Comparison of ENCODE assay signal across 8 mouse cellular contexts in the genomic region with DNA sequence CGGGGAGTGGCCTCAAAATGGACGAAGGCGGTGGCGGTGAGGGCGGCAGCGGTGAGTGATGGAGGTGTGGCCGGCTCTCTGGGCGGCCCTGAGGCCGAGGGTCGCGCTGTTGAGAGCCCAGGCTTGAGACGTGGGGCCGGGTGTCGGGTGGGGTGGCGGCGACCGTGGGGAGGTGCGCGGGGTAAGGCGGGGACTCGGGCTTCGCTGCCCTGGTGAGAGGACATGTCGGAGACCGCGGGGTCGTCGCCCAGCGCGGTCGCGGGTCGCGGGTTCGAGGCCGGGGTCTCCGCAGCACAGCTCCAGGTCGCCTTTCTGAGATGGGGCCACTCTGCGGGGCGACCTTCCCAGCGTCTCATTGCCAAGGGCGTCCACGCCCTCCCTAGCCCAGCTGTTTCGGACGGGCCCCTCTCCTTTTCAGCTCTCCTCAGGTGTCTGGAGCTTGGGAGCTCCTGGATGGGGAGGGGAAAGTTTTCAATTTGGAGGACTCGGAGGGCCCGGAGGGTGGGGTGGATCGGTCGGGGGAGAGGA. TPM values are rescaled to one million over a fixed set of nuclear protein-coding genes. Genes with fewer than 3 reads are reported as not detected.
A peak's percentile ranks its signal among the peaks of the same experiment; 100 is the strongest.
DNase-seq lines count a peak whose midpoint lies in the region; ATAC-seq lines count a peak whose summit lies in the region.

No protein-coding gene starts in this region.

- no peak for DNase-seq in kidney, postnatal 36 days
- DNase-seq in R1 (ENCODE audit: low read depth, low spot score) (peak; percentile 57), adipocyte (ENCODE audit: low spot score) (no peak)
- no peak for DNase-seq in right cerebral cortex, postnatal 10 days (ENCODE audit: low spot score in 2 of 2)
- no peak for DNase-seq in spleen, adult 18-20 months

- H3K27ac ChIP-seq in kidney, embryonic 14.5 days (ENCODE audit: low read depth, low read length), result peak overlapping the region; percentile 76
- H3K27ac ChIP-seq in forebrain, embryonic 16.5 days (ENCODE audit: low read length), result peak overlapping the region; percentile 58
- H3K27ac ChIP-seq in liver, embryonic 12.5 days, result peak overlapping the region; percentile 96

- ATAC-seq in kidney, embryonic 14.5 days (ENCODE audit: low FRiP score, low TSS enrichment), result peak; percentile 83
- peak; percentile 74 for ATAC-seq in forebrain, embryonic 16.5 days
- peak; percentile 33 for ATAC-seq in liver, embryonic 12.5 days

- peak overlapping the region; percentile 93 for H3K4me3 ChIP-seq in kidney, embryonic 14.5 days (ENCODE audit: low read length)
- H3K4me3 ChIP-seq in forebrain, embryonic 16.5 days (replicated peaks; ENCODE audit: low read length), result peak overlapping the region; percentile 89
- peak overlapping the region; percentile 99 for H3K4me3 ChIP-seq in liver, embryonic 12.5 days

- no peaks in the 10 kb centered on the region for H3K27me3 ChIP-seq in kidney, embryonic 14.5 days (ENCODE audit: control insufficient read depth, insufficient read depth, low read length)
- H3K27me3 ChIP-seq in forebrain, embryonic 16.5 days (replicated peaks; ENCODE audit: control insufficient read depth, insufficient read depth, low read length), result no peaks in the 10 kb centered on the region
- no peaks in the 10 kb centered on the region for H3K27me3 ChIP-seq in liver, embryonic 12.5 days (replicated peaks)

- WGBS in kidney, embryonic 14.5 days, result 1% methylated on average over 41 of the region's 48 CpGs
- under 1% methylated on average over 47 of the region's 48 CpGs for WGBS in forebrain, embryonic 16.5 days
- WGBS in liver, embryonic 12.5 days (ENCODE audit: insufficient replicate concordance), result under 1% methylated on average over 46 of the region's 48 CpGs

- peak overlapping the region; percentile 89 for H3K9ac ChIP-seq in kidney, embryonic 14.5 days (ENCODE audit: low read depth, low read length)
- H3K9ac ChIP-seq in forebrain, embryonic 16.5 days (replicated peaks; ENCODE audit: low read depth, low read length), result peak overlapping the region; percentile 83
- H3K9ac ChIP-seq in liver, embryonic 12.5 days, result peak overlapping the region; percentile 100

- no peaks in the 10 kb centered on the region for H3K9me3 ChIP-seq in kidney, embryonic 14.5 days (ENCODE audit: control insufficient read depth, low read length)
- H3K9me3 ChIP-seq in forebrain, embryonic 16.5 days (ENCODE audit: control insufficient read depth, low read length), result no peaks in the 10 kb centered on the region
- no peaks in the 10 kb centered on the region for H3K9me3 ChIP-seq in liver, embryonic 12.5 days (replicated peaks)

- H3K4me1 ChIP-seq in kidney, embryonic 14.5 days (ENCODE audit: control insufficient read depth, insufficient read depth, low read length), result peaks cover 47% of the 10 kb centered on the region
- peaks cover 17% of the 10 kb centered on the region for H3K4me1 ChIP-seq in forebrain, embryonic 16.5 days (replicated peaks; ENCODE audit: control insufficient read depth, insufficient read depth, low read length)
- peaks cover 84% of the 10 kb centered on the region for H3K4me1 ChIP-seq in liver, embryonic 12.5 days

- H3K36me3 ChIP-seq in kidney, embryonic 14.5 days (ENCODE audit: control insufficient read depth, insufficient read depth, low read length), result no peaks in the 10 kb centered on the region
- no peaks in the 10 kb centered on the region for H3K36me3 ChIP-seq in forebrain, embryonic 16.5 days (ENCODE audit: control insufficient read depth, insufficient read depth)
- 0 out of 2 replicates have a peak, but pooled peaks cover 3% of the 10 kb centered on the region for H3K36me3 ChIP-seq in liver, embryonic 12.5 days

- H3K4me2 ChIP-seq in kidney, embryonic 14.5 days (replicated peaks; ENCODE audit: low read depth, low read length), result peak overlapping the region; percentile 53
- peak overlapping the region; percentile 83 for H3K4me2 ChIP-seq in forebrain, embryonic 16.5 days (ENCODE audit: low read length)
- peak overlapping the region; percentile 90 for H3K4me2 ChIP-seq in liver, embryonic 12.5 days

RNA-seq across cellular contexts. Expression of a gene that starts 0.4 kb away (rescaled TPM):
- 35.7 and 64.9 TPM in 2 replicates for polyA plus RNA-seq in kidney, embryonic 14.5 days (2014; fragmentation: Nextera tagmentation; extraction: Ambion mirVana)
- polyA plus RNA-seq in forebrain, embryonic 16.5 days (2015; fragmentation: Nextera tagmentation; extraction: Ambion mirVana), result 48.8 and 51.9 TPM in 2 replicates
- polyA plus RNA-seq in liver, embryonic 12.5 days (2016; fragmentation: Nextera tagmentation; extraction: Ambion mirVana), result 46.0 and 47.7 TPM in 2 replicates

Comparison
In these comparisons a context has a peak if more than half of its experiments do, and no peak if none do; other contexts are left out.
1. ATAC-seq: peak in every context shown above with its lines; median percentile 83 in kidney, embryonic 14.5 days; 74 in forebrain, embryonic 16.5 days; 33 in liver, embryonic 12.5 days.